In the genomic region with DNA sequence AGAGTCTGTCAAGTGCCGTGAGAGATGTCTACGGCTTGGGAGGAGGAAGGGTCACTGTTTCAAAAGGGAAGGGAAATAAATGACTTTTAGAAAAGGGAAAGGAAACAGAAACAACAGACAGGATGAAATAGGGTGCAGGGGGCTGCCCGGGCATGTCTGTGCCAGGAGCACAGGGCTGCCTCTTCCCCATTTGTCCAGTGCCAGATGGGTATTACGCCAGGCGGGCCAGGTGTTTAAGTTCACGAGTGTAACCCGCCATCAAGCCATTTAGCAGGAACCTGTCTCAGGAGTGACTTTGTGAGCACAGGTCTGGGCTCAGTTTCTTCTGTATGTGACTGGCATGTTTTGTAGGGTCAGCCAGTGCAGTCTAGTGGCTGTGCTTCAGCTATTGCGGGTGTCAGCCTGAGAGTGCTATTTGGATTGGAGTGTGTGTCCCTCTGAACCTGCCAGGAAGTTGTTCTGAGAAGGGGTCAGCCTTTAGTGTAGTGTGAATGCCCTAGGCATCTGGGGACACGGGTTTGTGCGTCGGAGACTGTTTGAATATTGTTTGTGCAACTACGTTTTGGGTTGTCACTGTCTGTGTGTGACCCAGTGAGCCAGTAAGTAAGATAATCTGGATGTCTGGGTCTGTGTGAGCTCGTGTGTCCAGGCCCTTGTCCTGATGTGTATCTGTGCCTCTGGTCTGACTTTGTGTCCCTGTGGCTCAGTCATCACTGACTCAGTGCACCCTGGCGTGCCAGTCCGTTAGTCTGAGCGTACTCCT, we compare ENCODE assay signal across 8 mouse cellular contexts. TPM values are rescaled to one million over a fixed set of nuclear protein-coding genes. Genes with fewer than 3 reads are reported as not detected.
A peak's percentile ranks its signal among the peaks of the same experiment; 100 is the strongest.
DNase-seq lines count a peak whose midpoint lies in the region; ATAC-seq and TF ChIP-seq lines count a peak whose summit lies in the region.

No protein-coding gene starts in this region.

- 0 out of 2 replicates have a peak, but pooled peaks have one; percentile 0 for ATAC-seq in liver, embryonic 15.5 days (ENCODE audit: insufficient read depth)
- no peak for ATAC-seq in stomach, embryonic 15.5 days (ENCODE audit: insufficient read depth, low FRiP score, low read depth)

- no peak for DNase-seq in lung, adult 2 months
- DNase-seq in lung, postnatal 14 days: no peak
- peak; percentile 12 for DNase-seq in heart, postnatal 4 days
- DNase-seq in gastrocnemius, postnatal 4 days (ENCODE audit: low spot score in 2 of 2): no peak
- no peak for DNase-seq in urinary bladder, postnatal 14 days (ENCODE audit: low spot score)

- peaks cover 22% of the 10 kb centered on the region for H3K27me3 ChIP-seq in liver, embryonic 15.5 days
- no peaks in the 10 kb centered on the region for H3K27me3 ChIP-seq in stomach, embryonic 15.5 days (replicated peaks)

- H3K9me3 ChIP-seq in liver, embryonic 15.5 days (replicated peaks): no peaks in the 10 kb centered on the region
- no peaks in the 10 kb centered on the region for H3K9me3 ChIP-seq in stomach, embryonic 15.5 days

- H3K27ac ChIP-seq in brown adipose tissue, adult 24 weeks (replicated peaks; ENCODE audit: low read depth, low read length): peak overlapping the region; percentile 3; the same call in 1 of the 2 replicates
- peak overlapping the region; percentile 97 for H3K27ac ChIP-seq in liver, embryonic 15.5 days (replicated peaks)
- H3K27ac ChIP-seq in stomach, embryonic 15.5 days: peak overlapping the region; percentile 78

- 27% methylated on average over 16 of the region's 16 CpGs for WGBS in lung, adult 2 months
- WGBS in liver, embryonic 15.5 days (ENCODE audit: insufficient replicate concordance): 35% methylated on average over 16 of the region's 16 CpGs
- WGBS in stomach, embryonic 15.5 days: 33% methylated on average over 16 of the region's 16 CpGs

- H3K4me1 ChIP-seq in lung, adult 2 months (ENCODE audit: control insufficient read depth, insufficient read depth, low read length): peaks cover 8% of the 10 kb centered on the region
- H3K4me1 ChIP-seq in brown adipose tissue, adult 24 weeks (ENCODE audit: control insufficient read depth, insufficient read depth, insufficient read length, low read length): no peaks in the 10 kb centered on the region
- H3K4me1 ChIP-seq in liver, embryonic 15.5 days (replicated peaks): peaks cover 72% of the 10 kb centered on the region
- peaks cover 52% of the 10 kb centered on the region for H3K4me1 ChIP-seq in stomach, embryonic 15.5 days

- peak overlapping the region; percentile 97 for H3K9ac ChIP-seq in liver, embryonic 15.5 days
- peak overlapping the region; percentile 22; the same call in 1 of the 2 replicates for H3K9ac ChIP-seq in stomach, embryonic 15.5 days

- peak overlapping the region; percentile 100 for H3K4me2 ChIP-seq in liver, embryonic 15.5 days
- H3K4me2 ChIP-seq in stomach, embryonic 15.5 days: peak overlapping the region; percentile 99

- no peak for TF ChIP-seq CTCF in lung, adult 2 months (IDR thresholded peaks at IDR 0.05; ENCODE audit: insufficient read depth, low read length)

- peak overlapping the region; percentile 53 for H3K4me3 ChIP-seq in lung, adult 2 months (replicated peaks; ENCODE audit: extremely low read depth, low read depth, low read length)
- peak overlapping the region; percentile 47 for H3K4me3 ChIP-seq in brown adipose tissue, adult 24 weeks (ENCODE audit: insufficient read depth, low read depth, low read length)
- H3K4me3 ChIP-seq in liver, embryonic 15.5 days (replicated peaks): peak overlapping the region; percentile 92
- peak overlapping the region; percentile 74 for H3K4me3 ChIP-seq in stomach, embryonic 15.5 days (replicated peaks)

- H3K36me3 ChIP-seq in liver, embryonic 15.5 days (replicated peaks): no peaks in the 10 kb centered on the region
- no peaks in the 10 kb centered on the region for H3K36me3 ChIP-seq in stomach, embryonic 15.5 days

- no peak for TF ChIP-seq POLR2A in lung, adult 2 months (IDR thresholded peaks at IDR 0.05; ENCODE audit: borderline replicate concordance, extremely low read depth, low read depth, low read length)

RNA-seq across cellular contexts. Expression of a gene that starts 0.5 kb away (rescaled TPM):
- polyA plus RNA-seq in lung, adult 2 months (2012; rRNA removed): 31.8 and 48.2 TPM in 2 replicates
- 5.0 and 10.8 TPM in 2 replicates for polyA plus RNA-seq in brown adipose tissue, adult 24 weeks (2012; ENCODE audit: insufficient read depth, insufficient read length, missing spikeins)
- total RNA-seq in heart, postnatal 4 days (2021): 1 to 10 TPM; 7.0 to 9.0 TPM
- 4.1 and 5.9 TPM in 2 replicates for polyA plus RNA-seq in liver, embryonic 15.5 days (2015; fragmentation: Nextera tagmentation; extraction: Ambion mirVana)
- polyA plus RNA-seq in stomach, embryonic 15.5 days (2015; fragmentation: Nextera tagmentation; extraction: Ambion mirVana): 6.7 and 7.4 TPM in 2 replicates
- 1 to 10 TPM; 9.1 to 9.7 TPM for total RNA-seq in gastrocnemius, postnatal 4 days (2021)

RNA-seq across cellular contexts. Expression of a gene that starts 22.1 kb away (rescaled TPM):
- 31.2 and 47.3 TPM in 2 replicates for polyA plus RNA-seq in lung, adult 2 months (2012; rRNA removed)
- polyA plus RNA-seq in brown adipose tissue, adult 24 weeks (2012; ENCODE audit: insufficient read depth, insufficient read length, missing spikeins): 26.4 and 28.6 TPM in 2 replicates
- total RNA-seq in heart, postnatal 4 days (2021): 10 to 100 TPM; 39.4 to 43.1 TPM
- polyA plus RNA-seq in liver, embryonic 15.5 days (2015; fragmentation: Nextera tagmentation; extraction: Ambion mirVana): 10.3 and 12.3 TPM in 2 replicates
- 26.7 and 27.0 TPM in 2 replicates for polyA plus RNA-seq in stomach, embryonic 15.5 days (2015; fragmentation: Nextera tagmentation; extraction: Ambion mirVana)
- total RNA-seq in gastrocnemius, postnatal 4 days (2021): 10 to 100 TPM; 45.5 to 59.0 TPM

RNA-seq across cellular contexts. Expression of a gene that starts 35.3 kb away (rescaled TPM):
- 54.0 and 76.4 TPM in 2 replicates for polyA plus RNA-seq in lung, adult 2 months (2012; rRNA removed)
- 16.0 and 17.2 TPM in 2 replicates for polyA plus RNA-seq in brown adipose tissue, adult 24 weeks (2012; ENCODE audit: insufficient read depth, insufficient read length, missing spikeins)
- 10 to 100 TPM; 12.5 to 13.6 TPM for total RNA-seq in heart, postnatal 4 days (2021)
- 4.4 and 5.4 TPM in 2 replicates for polyA plus RNA-seq in liver, embryonic 15.5 days (2015; fragmentation: Nextera tagmentation; extraction: Ambion mirVana)
- polyA plus RNA-seq in stomach, embryonic 15.5 days (2015; fragmentation: Nextera tagmentation; extraction: Ambion mirVana): 20.5 and 21.1 TPM in 2 replicates
- 10 to 100 TPM; 13.8 to 18.8 TPM for total RNA-seq in gastrocnemius, postnatal 4 days (2021)

RNA-seq across cellular contexts. Expression of a gene that starts 49.4 kb away (rescaled TPM):
- 36.1 and 39.2 TPM in 2 replicates for polyA plus RNA-seq in lung, adult 2 months (2012; rRNA removed)
- 3.6 and 5.2 TPM in 2 replicates for polyA plus RNA-seq in brown adipose tissue, adult 24 weeks (2012; ENCODE audit: insufficient read depth, insufficient read length, missing spikeins)
- 1 to 10 TPM; 1.8 to 1.9 TPM for total RNA-seq in heart, postnatal 4 days (2021)
- polyA plus RNA-seq in liver, embryonic 15.5 days (2015; fragmentation: Nextera tagmentation; extraction: Ambion mirVana): 3.5 and 3.6 TPM in 2 replicates
- polyA plus RNA-seq in stomach, embryonic 15.5 days (2015; fragmentation: Nextera tagmentation; extraction: Ambion mirVana): 3.7 and 4.1 TPM in 2 replicates
- 1 to 10 TPM; 6.1 to 8.8 TPM for total RNA-seq in gastrocnemius, postnatal 4 days (2021)

Comparison
In these comparisons a context has a peak if more than half of its experiments do, and no peak if none do; other contexts are left out.
1. H3K27ac ChIP-seq: peak in every context shown above with its lines; median percentile 97 in liver, embryonic 15.5 days; 78 in stomach, embryonic 15.5 days; 3 in brown adipose tissue, adult 24 weeks.